Mouse (Mus musculus) neural tube, embryonic 14.5 days (tissue): ENCODE measurements around the gene Zfand3. TPM values are rescaled to one million over a fixed set of nuclear protein-coding genes. Genes with fewer than 3 reads are reported as not detected.
A peak's percentile ranks its signal among the peaks of the same experiment; 100 is the strongest.

Experiments
- ATAC-seq: fragments of 200-750 bp; cut with Nextera tagmentation; 2 replicates; pipeline ENCODE4 v1.8.0; 2017; ENCODE audit warnings: low read depth, mild to moderate bottlenecking, moderate TSS enrichment, moderate library complexity
- H3K27ac ChIP-seq: fragments of 300-500 bp; sonication (generic); 2 replicates; pipeline ENCODE4 v1.5.1; 2014; ENCODE audit warnings: low read depth, mild to moderate bottlenecking, control low read depth, low read length, moderate library complexity, mixed read lengths
- H3K27me3 ChIP-seq: fragments of 300-500 bp; sonication (generic); 2 replicates; pipeline ENCODE4 v1.6.1; 2014; ENCODE audit warnings: low read length; ENCODE audit not compliant: control insufficient read depth, insufficient read depth
- H3K36me3 ChIP-seq: fragments of 300-500 bp; sonication (generic); 2 replicates; pipeline ENCODE4 v1.6.1; 2014; ENCODE audit warnings: low read length, mixed read lengths; ENCODE audit not compliant: control insufficient read depth, insufficient read depth
- H3K4me1 ChIP-seq: fragments of 300-500 bp; sonication (generic); 2 replicates; pipeline ENCODE4 v1.6.1; 2014; ENCODE audit warnings: low read length; ENCODE audit not compliant: control insufficient read depth, insufficient read depth
- H3K4me2 ChIP-seq: fragments of 300-500 bp; sonication (generic); 2 replicates; pipeline ENCODE4 v1.6.1; 2014; ENCODE audit warnings: mild to moderate bottlenecking, low read depth, low read length, control low read depth
- H3K4me3 ChIP-seq: fragments of 300-500 bp; sonication (generic); 2 replicates; pipeline ENCODE4 v1.5.1; 2014; ENCODE audit warnings: low read depth, low read length, control low read depth, mixed read lengths
- H3K9ac ChIP-seq: fragments of 300-500 bp; sonication (generic); replicated peaks from 2 replicates; pipeline ENCODE4 v1.6.1; 2014; ENCODE audit warnings: low read depth, mild to moderate bottlenecking, control low read depth, low read length, mixed read lengths
- H3K9me3 ChIP-seq: fragments of 300-500 bp; sonication (generic); 2 replicates; pipeline ENCODE4 v1.6.1; 2016; ENCODE audit warnings: low read length; ENCODE audit not compliant: control insufficient read depth
- WGBS: fragments of 180-500 bp; shearing (Covaris S2); extraction: QIAGEN DNeasy Blood & Tissue Kit; methylation state at CpG from one replicate; pipeline ENCODE4 v1.1.7; 2014; 5-methylcytosine and 5-hydroxymethylcytosine counted together
- polyA plus RNA-seq: library from polyadenylated mRNA; unstranded; fragments of >200 nt; fragmentation: Nextera tagmentation; extraction: Ambion mirVana; gene quantifications from 2 replicates; pipeline ENCODE4 v1.2.1, GENCODE M21; 2014

Gene Zfand3
- polyA plus RNA-seq, 1 experiment from 2014 or later: 37.5 TPM

GRCm38 (mm10) chr17:30007883-30008282 lies 3.4 kb downstream of the Zfand3 start:
- ATAC-seq: no peak
- H3K4me2 ChIP-seq: peak overlapping the region; percentile 79; the same call in 1 of the 2 replicates
- H3K4me3 ChIP-seq: no peak overlapping the region
- 80% methylated on average over 6 of the region's 6 CpGs for WGBS
- no peaks in the 10 kb centered on the region for H3K36me3 ChIP-seq
- peaks cover 35% of the 10 kb centered on the region for H3K4me1 ChIP-seq
- H3K9me3 ChIP-seq: no peaks in the 10 kb centered on the region
- no peak overlapping the region for H3K9ac ChIP-seq
- H3K27ac ChIP-seq: no peak overlapping the region
- H3K27me3 ChIP-seq: no peaks in the 10 kb centered on the region

GRCm38 (mm10) chr17:30008392-30008791 lies 3.9 kb downstream of the Zfand3 start:
- Histone ChIP-seq H3K27ac (no peak overlapping the region), H3K4me2 (peak overlapping the region; percentile 79; the same call in 1 of the 2 replicates), H3K27me3 (no peaks in the 10 kb centered on the region), H3K9me3 (no peaks in the 10 kb centered on the region), H3K9ac (no peak overlapping the region), H3K4me3 (no peak overlapping the region), H3K36me3 (no peaks in the 10 kb centered on the region), H3K4me1 (peaks cover 35% of the 10 kb centered on the region)
- no peak for ATAC-seq

GRCm38 (mm10) chr17:30014660-30015059 lies 10.1 kb downstream of the Zfand3 start:
- H3K36me3 ChIP-seq: no peaks in the 10 kb centered on the region
- H3K4me1 ChIP-seq: 0 out of 2 replicates have a peak, but pooled peaks cover 6% of the 10 kb centered on the region
- H3K9me3 ChIP-seq: no peaks in the 10 kb centered on the region
- H3K27ac ChIP-seq: no peak overlapping the region
- WGBS: 98% methylated on average over 4 of the region's 4 CpGs
- H3K4me3 ChIP-seq: no peak overlapping the region
- no peaks in the 10 kb centered on the region for H3K27me3 ChIP-seq
- H3K9ac ChIP-seq: no peak overlapping the region
- no peak for ATAC-seq
- no peak overlapping the region for H3K4me2 ChIP-seq

- 84% methylated on average over 12 of the region's 12 CpGs for WGBS
Measured at GRCm38 (mm10) chr17:30018927-30019610, 14.5 kb downstream of the Zfand3 start.

GRCm38 (mm10) chr17:30019942-30020341 lies 15.4 kb downstream of the Zfand3 start:
- Histone ChIP-seq H3K9me3 (no peaks in the 10 kb centered on the region), H3K36me3 (no peaks in the 10 kb centered on the region), H3K9ac (no peak overlapping the region), H3K4me3 (no peak overlapping the region), H3K27ac (no peak overlapping the region), H3K4me1 (0 out of 2 replicates have a peak, but pooled peaks cover 2% of the 10 kb centered on the region), H3K27me3 (no peaks in the 10 kb centered on the region), H3K4me2 (no peak overlapping the region)
- WGBS: 78% methylated on average over 6 of the region's 6 CpGs
- ATAC-seq: no peak

More at GRCm38 (mm10) chr17:30018927-30019610, 14.5 kb downstream of the Zfand3 start:
- no peaks in the 10 kb centered on the region for H3K9me3 ChIP-seq
- no peak overlapping the region for H3K27ac ChIP-seq
- no peak for ATAC-seq
- no peaks in the 10 kb centered on the region for H3K36me3 ChIP-seq
- H3K27me3 ChIP-seq: no peaks in the 10 kb centered on the region
- no peak overlapping the region for H3K9ac ChIP-seq
- no peak overlapping the region for H3K4me2 ChIP-seq
- H3K4me1 ChIP-seq: 0 out of 2 replicates have a peak, but pooled peaks cover 2% of the 10 kb centered on the region
- no peak overlapping the region for H3K4me3 ChIP-seq

- Histone ChIP-seq H3K4me1 (peaks cover 27% of the 10 kb centered on the region; the same call in 1 of the 2 replicates), H3K27me3 (no peaks in the 10 kb centered on the region), H3K9me3 (no peaks in the 10 kb centered on the region), H3K36me3 (no peaks in the 10 kb centered on the region), H3K9ac (no peak overlapping the region), H3K4me3 (no peak overlapping the region), H3K4me2 (no peak overlapping the region), H3K27ac (no peak overlapping the region)
- 70% methylated on average over 5 of the region's 5 CpGs for WGBS
- ATAC-seq: no peak
Measured at GRCm38 (mm10) chr17:30024651-30025050, 20.1 kb downstream of the Zfand3 start.

- no peak overlapping the region for H3K4me3 ChIP-seq
- no peak overlapping the region for H3K9ac ChIP-seq
- peak; percentile 69; the same call in 1 of the 2 replicates for ATAC-seq
- H3K9me3 ChIP-seq: no peaks in the 10 kb centered on the region
- H3K27me3 ChIP-seq: no peaks in the 10 kb centered on the region
- no peak overlapping the region for H3K4me2 ChIP-seq
- no peaks in the 10 kb centered on the region for H3K36me3 ChIP-seq
- no peak overlapping the region for H3K27ac ChIP-seq
- WGBS: 38% methylated on average over 6 of the region's 6 CpGs
- peaks cover 28% of the 10 kb centered on the region; the same call in 1 of the 2 replicates for H3K4me1 ChIP-seq
Measured at GRCm38 (mm10) chr17:30026617-30027016, 22.1 kb downstream of the Zfand3 start.

GRCm38 (mm10) chr17:30027343-30028029 lies 23.0 kb downstream of the Zfand3 start:
- no peak overlapping the region for H3K4me3 ChIP-seq
- peaks cover 28% of the 10 kb centered on the region; the same call in 1 of the 2 replicates for H3K4me1 ChIP-seq
- H3K9me3 ChIP-seq: no peaks in the 10 kb centered on the region
- H3K9ac ChIP-seq: no peak overlapping the region
- no peaks in the 10 kb centered on the region for H3K36me3 ChIP-seq
- ATAC-seq: no peak
- H3K27me3 ChIP-seq: no peaks in the 10 kb centered on the region
- WGBS: 71% methylated on average over 1 of the region's 1 CpGs
- H3K4me2 ChIP-seq: no peak overlapping the region
- H3K27ac ChIP-seq: no peak overlapping the region

GRCm38 (mm10) chr17:30029633-30030226 lies 25.2 kb downstream of the Zfand3 start:
- H3K9me3 ChIP-seq: no peaks in the 10 kb centered on the region
- WGBS: 80% methylated on average over 7 of the region's 7 CpGs
- H3K27ac ChIP-seq: no peak overlapping the region
- ATAC-seq: no peak
- no peak overlapping the region for H3K4me2 ChIP-seq
- H3K27me3 ChIP-seq: no peaks in the 10 kb centered on the region
- no peaks in the 10 kb centered on the region for H3K36me3 ChIP-seq
- peaks cover 28% of the 10 kb centered on the region; the same call in 1 of the 2 replicates for H3K4me1 ChIP-seq
- H3K9ac ChIP-seq: no peak overlapping the region
- H3K4me3 ChIP-seq: no peak overlapping the region
